Mouse (Mus musculus) cerebellum, postnatal 14 days (tissue): Measurements from ENCODE around the gene Zfhx3.

ENCODE experiments used
- DNase-seq, 2 experiments: peaks; one replicate each; pipeline ENCODE4 v3.0.0; 2021; ENCODE audit warnings: mixed read lengths in 2 of 2

The Zfhx3 gene

GRCm38 (mm10) chr8:108101978-108102865 lies 159.8 kb downstream of the Zfhx3 start:
- DNase-seq = peak in 1 of 2 experiments; percentile 4

GRCm38 (mm10) chr8:108104471-108105098 lies 162.1 kb downstream of the Zfhx3 start:
- DNase-seq = no peak

- DNase-seq = peak; percentile 84 to 88
Observed at GRCm38 (mm10) chr8:108125053-108125452, 182.6 kb downstream of the Zfhx3 start.

- peak in 1 of 2 experiments; percentile 3 for DNase-seq
Observed at GRCm38 (mm10) chr8:108125491-108125890, 183.0 kb downstream of the Zfhx3 start.

- no peak for DNase-seq
Observed at GRCm38 (mm10) chr8:108146536-108146935, 204.1 kb downstream of the Zfhx3 start.

- DNase-seq = no peak
Observed at GRCm38 (mm10) chr8:108148599-108149249, 206.3 kb downstream of the Zfhx3 start.

GRCm38 (mm10) chr8:108170804-108171203 lies 228.4 kb downstream of the Zfhx3 start:
- no peak for DNase-seq

GRCm38 (mm10) chr8:108183296-108183695 lies 240.9 kb downstream of the Zfhx3 start:
- DNase-seq = no peak

GRCm38 (mm10) chr8:108183948-108184347 lies 241.5 kb downstream of the Zfhx3 start:
- no peak for DNase-seq

- no peak for DNase-seq
Observed at GRCm38 (mm10) chr8:108186289-108186688, 243.8 kb downstream of the Zfhx3 start.

- DNase-seq = no peak
Observed at GRCm38 (mm10) chr8:108188044-108188443, 245.6 kb downstream of the Zfhx3 start.

- no peak for DNase-seq
Observed at GRCm38 (mm10) chr8:108194571-108194970, 252.1 kb downstream of the Zfhx3 start.

GRCm38 (mm10) chr8:108215026-108215425 lies 272.6 kb downstream of the Zfhx3 start:
- no peak for DNase-seq

- peak; percentile 49 to 61 for DNase-seq
Observed at GRCm38 (mm10) chr8:108218171-108218840, 275.9 kb downstream of the Zfhx3 start.

- DNase-seq = no peak
Observed at GRCm38 (mm10) chr8:108220511-108220910, 278.1 kb downstream of the Zfhx3 start.

- DNase-seq = no peak
Observed at GRCm38 (mm10) chr8:108222091-108222490, 279.6 kb downstream of the Zfhx3 start.

- DNase-seq = no peak
Observed at GRCm38 (mm10) chr8:108232326-108232725, 289.9 kb downstream of the Zfhx3 start.

GRCm38 (mm10) chr8:108234481-108234880 lies 292.0 kb downstream of the Zfhx3 start:
- no peak for DNase-seq

GRCm38 (mm10) chr8:108236715-108237114 lies 294.3 kb downstream of the Zfhx3 start:
- DNase-seq = no peak

GRCm38 (mm10) chr8:108239531-108239930 lies 297.1 kb downstream of the Zfhx3 start:
- no peak for DNase-seq

GRCm38 (mm10) chr8:108241041-108241690 lies 298.7 kb downstream of the Zfhx3 start:
- DNase-seq = no peak

- DNase-seq = peak in 1 of 2 experiments; percentile 15
Observed at GRCm38 (mm10) chr8:108243270-108243669, 300.8 kb downstream of the Zfhx3 start.
